Mouse (Mus musculus): Measurements from ENCODE around the gene Rtn2. TPM values are rescaled to one million over a fixed set of nuclear protein-coding genes. Genes with fewer than 3 reads are reported as not detected.

The Rtn2 gene
- polyA plus RNA-seq, 1 experiment from 2014 or later: 128 TPM

DNA sequence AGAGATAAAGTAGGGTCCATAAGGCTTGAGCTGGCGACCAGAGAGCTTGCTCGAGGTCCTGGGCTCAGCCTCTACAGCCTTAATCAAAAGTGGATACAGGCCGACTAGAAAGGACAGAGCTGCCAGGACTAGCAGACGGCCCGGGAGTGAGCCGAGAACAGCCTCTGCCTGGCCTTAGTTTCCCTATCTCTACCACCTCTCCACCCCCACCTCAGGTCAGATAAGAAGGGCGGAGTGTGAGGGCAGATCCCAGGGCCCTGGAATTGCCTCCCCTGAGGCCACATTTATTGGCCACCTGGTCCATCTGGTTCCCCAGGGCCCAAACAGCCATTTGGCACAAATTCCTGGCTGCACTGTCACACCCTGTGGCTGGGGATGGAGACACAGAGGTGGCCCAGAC lies 17.3 kb upstream of the Rtn2 start:
- H3K27ac ChIP-seq (ENCODE audit: low read length): no peak overlapping the region
- ATAC-seq: no peak
- no peaks in the 10 kb centered on the region for H3K27me3 ChIP-seq (replicated peaks; ENCODE audit: control insufficient read depth, insufficient read depth, low read length)
- H3K9me3 ChIP-seq (ENCODE audit: control insufficient read depth, low read length): no peaks in the 10 kb centered on the region
- no peak overlapping the region for H3K9ac ChIP-seq (replicated peaks; ENCODE audit: low read depth, low read length)
- no peak overlapping the region for H3K4me2 ChIP-seq (ENCODE audit: low read length)
- no peak overlapping the region for H3K4me3 ChIP-seq (replicated peaks; ENCODE audit: low read length)
- 86% methylated on average over 7 of the region's 7 CpGs for WGBS
- H3K4me1 ChIP-seq (replicated peaks; ENCODE audit: control insufficient read depth, insufficient read depth, low read length): peaks cover 13% of the 10 kb centered on the region
- peaks cover 14% of the 10 kb centered on the region for H3K36me3 ChIP-seq (ENCODE audit: control insufficient read depth, insufficient read depth)

- 82% methylated on average over 10 of the region's 10 CpGs for WGBS
- no peak for ATAC-seq
- H3K4me2 ChIP-seq (ENCODE audit: low read length): no peak overlapping the region
Observed at GRCm38 (mm10) chr7:19265928-19266822, 16.2 kb upstream of the Rtn2 start.

GRCm38 (mm10) chr7:19267051-19267450 lies 15.4 kb upstream of the Rtn2 start:
- H3K9ac ChIP-seq (replicated peaks; ENCODE audit: low read depth, low read length): no peak overlapping the region
- 79% methylated on average over 10 of the region's 10 CpGs for WGBS

More at GRCm38 (mm10) chr7:19265928-19266822, 16.2 kb upstream of the Rtn2 start:
- H3K9ac ChIP-seq (replicated peaks; ENCODE audit: low read depth, low read length): no peak overlapping the region
- no peak overlapping the region for H3K27ac ChIP-seq (ENCODE audit: low read length)
- H3K4me1 ChIP-seq (replicated peaks; ENCODE audit: control insufficient read depth, insufficient read depth, low read length): peaks cover 23% of the 10 kb centered on the region
- no peaks in the 10 kb centered on the region for H3K27me3 ChIP-seq (replicated peaks; ENCODE audit: control insufficient read depth, insufficient read depth, low read length)
- H3K9me3 ChIP-seq (ENCODE audit: control insufficient read depth, low read length): no peaks in the 10 kb centered on the region
- H3K36me3 ChIP-seq (ENCODE audit: control insufficient read depth, insufficient read depth): peaks cover 8% of the 10 kb centered on the region
- no peak overlapping the region for H3K4me3 ChIP-seq (replicated peaks; ENCODE audit: low read length)

GRCm38 (mm10) chr7:19268993-19269681 lies 13.3 kb upstream of the Rtn2 start:
- peak overlapping the region; percentile 96 for H3K4me3 ChIP-seq (replicated peaks; ENCODE audit: low read length)
- H3K4me1 ChIP-seq (replicated peaks; ENCODE audit: control insufficient read depth, insufficient read depth, low read length): peaks cover 23% of the 10 kb centered on the region
- H3K9me3 ChIP-seq (ENCODE audit: control insufficient read depth, low read length): no peaks in the 10 kb centered on the region
- H3K9ac ChIP-seq (replicated peaks; ENCODE audit: low read depth, low read length): peak overlapping the region; percentile 87; the same call in 1 of the 2 replicates
- peak overlapping the region; percentile 49; the same call in 1 of the 2 replicates for H3K27ac ChIP-seq (ENCODE audit: low read length)
- 59% methylated on average over 10 of the region's 10 CpGs for WGBS
- ATAC-seq: no peak
- no peaks in the 10 kb centered on the region for H3K27me3 ChIP-seq (replicated peaks; ENCODE audit: control insufficient read depth, insufficient read depth, low read length)
- peak overlapping the region; percentile 84 for H3K4me2 ChIP-seq (ENCODE audit: low read length)
- 0 out of 2 replicates have a peak, but pooled peaks cover 2% of the 10 kb centered on the region for H3K36me3 ChIP-seq (ENCODE audit: control insufficient read depth, insufficient read depth)

More at GRCm38 (mm10) chr7:19267051-19267450, 15.4 kb upstream of the Rtn2 start:
- peaks cover 8% of the 10 kb centered on the region for H3K36me3 ChIP-seq (ENCODE audit: control insufficient read depth, insufficient read depth)
- no peak for ATAC-seq
- H3K27me3 ChIP-seq (replicated peaks; ENCODE audit: control insufficient read depth, insufficient read depth, low read length): no peaks in the 10 kb centered on the region
- H3K27ac ChIP-seq (ENCODE audit: low read length): no peak overlapping the region
- no peak overlapping the region for H3K4me3 ChIP-seq (replicated peaks; ENCODE audit: low read length)
- H3K4me1 ChIP-seq (replicated peaks; ENCODE audit: control insufficient read depth, insufficient read depth, low read length): peaks cover 23% of the 10 kb centered on the region
- H3K9me3 ChIP-seq (ENCODE audit: control insufficient read depth, low read length): no peaks in the 10 kb centered on the region
- no peak overlapping the region for H3K4me2 ChIP-seq (ENCODE audit: low read length)

GRCm38 (mm10) chr7:19269721-19270441 lies 12.5 kb upstream of the Rtn2 start:
- H3K4me1 ChIP-seq (replicated peaks; ENCODE audit: control insufficient read depth, insufficient read depth, low read length): peaks cover 23% of the 10 kb centered on the region
- peak overlapping the region; percentile 87 for H3K9ac ChIP-seq (replicated peaks; ENCODE audit: low read depth, low read length)
- H3K4me2 ChIP-seq (ENCODE audit: low read length): peak overlapping the region; percentile 84
- 3% methylated on average over 18 of the region's 19 CpGs for WGBS
- no peaks in the 10 kb centered on the region for H3K27me3 ChIP-seq (replicated peaks; ENCODE audit: control insufficient read depth, insufficient read depth, low read length)
- H3K36me3 ChIP-seq (ENCODE audit: control insufficient read depth, insufficient read depth): no peaks in the 10 kb centered on the region
- H3K4me3 ChIP-seq (replicated peaks; ENCODE audit: low read length): peak overlapping the region; percentile 96
- ATAC-seq: no peak
- peak overlapping the region; percentile 49; the same call in 1 of the 2 replicates for H3K27ac ChIP-seq (ENCODE audit: low read length)
- H3K9me3 ChIP-seq (ENCODE audit: control insufficient read depth, low read length): no peaks in the 10 kb centered on the region

DNA sequence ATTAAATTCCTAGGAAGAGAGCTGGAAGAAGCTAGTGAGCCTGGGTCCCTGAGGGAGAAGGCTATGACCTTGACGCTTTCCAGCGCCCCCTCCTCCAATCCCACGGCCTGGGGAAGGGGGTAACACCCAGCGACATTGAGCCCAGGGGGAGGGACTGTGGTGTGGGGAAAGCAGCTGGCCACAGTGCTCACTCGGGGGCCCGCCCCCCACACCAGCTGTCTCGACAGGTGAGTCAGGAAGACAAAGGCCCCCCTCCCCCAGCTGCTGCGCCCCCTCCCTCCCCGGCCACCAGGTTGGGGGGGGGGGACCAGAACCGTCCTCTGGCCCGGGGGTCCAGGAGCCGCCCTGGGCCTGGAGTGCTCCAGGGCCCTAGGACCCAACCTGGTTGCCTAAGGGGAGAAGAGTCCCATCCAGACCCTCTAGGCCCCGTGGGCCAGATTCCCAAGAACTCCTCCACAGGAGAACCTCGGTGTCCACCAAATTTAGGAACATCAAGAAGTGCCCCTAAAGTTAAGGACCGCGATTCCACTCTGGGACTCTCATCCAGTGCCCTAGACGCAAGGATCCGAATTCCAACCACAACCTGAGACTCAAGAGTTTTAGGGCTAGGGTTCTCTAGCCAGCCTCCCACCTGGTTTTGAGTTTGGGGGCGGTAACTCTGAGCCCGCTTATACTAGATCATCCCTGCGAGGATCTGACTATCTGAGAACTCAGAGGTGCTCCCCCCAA lies 11.8 kb upstream of the Rtn2 start:
- no peaks in the 10 kb centered on the region for H3K36me3 ChIP-seq (ENCODE audit: control insufficient read depth, insufficient read depth)
- 1% methylated on average over 16 of the region's 21 CpGs for WGBS
- H3K4me1 ChIP-seq (replicated peaks; ENCODE audit: control insufficient read depth, insufficient read depth, low read length): peaks cover 23% of the 10 kb centered on the region
- peak overlapping the region; percentile 84 for H3K4me2 ChIP-seq (ENCODE audit: low read length)
- H3K9ac ChIP-seq (replicated peaks; ENCODE audit: low read depth, low read length): peak overlapping the region; percentile 87
- no peaks in the 10 kb centered on the region for H3K9me3 ChIP-seq (ENCODE audit: control insufficient read depth, low read length)
- no peak for ATAC-seq
- H3K27me3 ChIP-seq (replicated peaks; ENCODE audit: control insufficient read depth, insufficient read depth, low read length): no peaks in the 10 kb centered on the region
- peak overlapping the region; percentile 96 for H3K4me3 ChIP-seq (replicated peaks; ENCODE audit: low read length)
- peak overlapping the region; percentile 29; the same call in 1 of the 2 replicates for H3K27ac ChIP-seq (ENCODE audit: low read length)

DNA sequence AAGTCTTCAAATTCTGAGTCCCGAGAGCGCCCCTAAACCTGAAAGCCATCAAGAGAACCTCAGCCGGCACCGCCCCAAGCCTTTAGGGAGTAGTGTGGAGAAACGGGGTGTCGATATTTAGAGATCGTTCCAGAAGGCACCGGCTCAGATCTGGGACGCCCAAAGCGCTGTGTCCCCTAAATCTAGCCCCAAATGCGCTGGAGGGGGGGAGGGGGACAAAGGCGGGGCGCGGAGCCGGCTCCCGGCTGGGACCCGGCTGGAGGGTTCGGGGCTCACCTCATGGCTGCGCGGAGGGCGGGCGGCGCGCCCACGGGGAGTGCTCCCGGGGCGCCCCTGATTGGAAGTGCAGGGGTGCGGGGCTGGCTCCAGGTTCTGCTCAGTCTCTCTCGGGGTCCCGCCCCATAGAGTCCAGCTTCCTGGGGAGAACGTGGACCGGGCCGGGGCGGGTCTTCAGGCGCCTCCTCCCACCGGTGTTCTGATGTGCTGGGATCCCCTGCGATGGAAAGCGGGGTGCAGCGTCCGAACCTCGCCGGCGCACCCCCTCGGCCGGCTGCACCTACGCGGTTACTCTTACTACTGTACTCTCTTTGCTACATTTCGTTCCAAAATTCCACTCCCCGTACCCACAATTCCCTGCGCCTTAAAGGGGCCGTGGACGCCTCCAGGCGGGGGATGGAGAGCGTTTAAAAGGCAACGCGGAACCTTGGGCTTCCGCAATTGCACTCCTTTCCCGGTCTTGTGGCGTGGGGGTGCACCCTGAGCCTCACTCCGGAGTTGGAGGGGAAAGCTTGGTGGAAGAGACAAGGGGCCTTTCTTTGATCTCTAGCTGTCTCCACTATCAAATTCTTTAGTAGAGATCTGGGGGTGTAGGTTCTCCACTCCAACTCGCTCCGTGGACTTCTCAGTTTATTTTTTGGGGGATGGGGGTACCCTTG lies 10.9 kb upstream of the Rtn2 start, which contains the start of gene Vasp:
Gene Vasp (minus strand): TSS at position 580 of the 935 bp plus-strand sequence.
- Histone ChIP-seq H3K4me2 (ENCODE audit: low read length) (peak within 1 kb of the TSS; percentile 84), H3K9ac (replicated peaks; ENCODE audit: low read depth, low read length) (peak within 1 kb of the TSS; percentile 87), H3K36me3 (ENCODE audit: control insufficient read depth, insufficient read depth) (no peaks in the 10 kb centered on the region), H3K9me3 (ENCODE audit: control insufficient read depth, low read length) (no peaks in the 10 kb centered on the region), H3K4me1 (replicated peaks; ENCODE audit: control insufficient read depth, insufficient read depth, low read length) (peaks cover 23% of the 10 kb centered on the region), H3K27ac (ENCODE audit: low read length) (peak within 1 kb of the TSS; percentile 90), H3K27me3 (replicated peaks; ENCODE audit: control insufficient read depth, insufficient read depth, low read length) (no peaks in the 10 kb centered on the region), H3K4me3 (replicated peaks; ENCODE audit: low read length) (peak within 1 kb of the TSS; percentile 96)
- under 1% methylated on average over 62 of the region's 62 CpGs for WGBS
- peak; percentile 88 for ATAC-seq
